In the genomic region with DNA sequence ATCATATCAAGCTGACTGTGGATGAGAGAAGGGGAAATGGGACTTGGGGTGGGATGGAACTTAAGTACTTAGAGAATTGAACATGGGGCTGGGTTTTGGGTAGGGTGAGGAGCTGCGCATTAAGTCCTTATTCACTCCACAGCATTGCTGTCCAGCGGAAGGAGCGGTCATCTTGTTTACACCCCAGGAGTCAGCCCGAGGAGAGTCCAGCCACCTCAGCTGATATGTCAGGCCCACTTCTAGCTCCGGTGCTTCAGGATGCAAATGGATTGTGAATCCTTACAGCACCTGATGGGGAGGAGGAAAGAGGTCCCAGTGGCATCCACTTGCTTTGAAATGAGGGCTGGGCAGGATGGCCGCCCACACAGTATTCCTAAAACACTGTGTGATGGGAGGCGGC, we compare ENCODE assay signal across 16 mouse cellular contexts.
"Had no signal": no experiment of that assay in that cellular context is flagged by ENCODE, and none has a peak within 500 bp of the region (broad histone marks: within the 10 kb centered on the region; RNA-seq: fewer than 3 reads in every experiment).

No protein-coding gene starts in this region.

- H3K27ac ChIP-seq: neural tube, embryonic 13.5 days; neural tube, embryonic 15.5 days; stomach, embryonic 15.5 days; stomach, postnatal 0 days had no signal

- H3K36me3 ChIP-seq: neural tube, embryonic 13.5 days; neural tube, embryonic 15.5 days; stomach, embryonic 15.5 days had no signal

- H3K4me1 ChIP-seq: stomach, embryonic 15.5 days had no signal

- H3K4me3 ChIP-seq: neural tube, embryonic 13.5 days; neural tube, embryonic 15.5 days; stomach, embryonic 15.5 days had no signal

- H3K9ac ChIP-seq: neural tube, embryonic 13.5 days; neural tube, embryonic 15.5 days; stomach, embryonic 15.5 days had no signal

- DNase-seq: retina, postnatal 1 day; right cerebral cortex, adult 18-20 months; right cerebral cortex, postnatal 14 days; right cerebral cortex, postnatal 25 days; right cerebral cortex, postnatal 4 days; spleen, adult 18-20 months; thymus, adult 18-20 months; thymus, adult 2 months; thymus, postnatal 14 days; thymus, postnatal 25 days; thymus, postnatal 36 days; thymus, postnatal 4 days had no signal

- H3K27me3 ChIP-seq: neural tube, embryonic 13.5 days; neural tube, embryonic 15.5 days; stomach, embryonic 15.5 days had no signal

- H3K9me3 ChIP-seq: neural tube, embryonic 13.5 days; neural tube, embryonic 15.5 days; stomach, embryonic 15.5 days had no signal

- H3K4me2 ChIP-seq: neural tube, embryonic 13.5 days; neural tube, embryonic 15.5 days; stomach, embryonic 15.5 days had no signal
